Mouse (Mus musculus): ENCODE results near the gene Slc25a33. TPM values are rescaled to one million over a fixed set of nuclear protein-coding genes. Genes with fewer than 3 reads are reported as not detected.
A peak's percentile ranks its signal among the peaks of the same experiment; 100 is the strongest.

The Slc25a33 gene
- total and polyA plus RNA-seq, 2 experiments: 12.7 to 14.3 TPM

DNA sequence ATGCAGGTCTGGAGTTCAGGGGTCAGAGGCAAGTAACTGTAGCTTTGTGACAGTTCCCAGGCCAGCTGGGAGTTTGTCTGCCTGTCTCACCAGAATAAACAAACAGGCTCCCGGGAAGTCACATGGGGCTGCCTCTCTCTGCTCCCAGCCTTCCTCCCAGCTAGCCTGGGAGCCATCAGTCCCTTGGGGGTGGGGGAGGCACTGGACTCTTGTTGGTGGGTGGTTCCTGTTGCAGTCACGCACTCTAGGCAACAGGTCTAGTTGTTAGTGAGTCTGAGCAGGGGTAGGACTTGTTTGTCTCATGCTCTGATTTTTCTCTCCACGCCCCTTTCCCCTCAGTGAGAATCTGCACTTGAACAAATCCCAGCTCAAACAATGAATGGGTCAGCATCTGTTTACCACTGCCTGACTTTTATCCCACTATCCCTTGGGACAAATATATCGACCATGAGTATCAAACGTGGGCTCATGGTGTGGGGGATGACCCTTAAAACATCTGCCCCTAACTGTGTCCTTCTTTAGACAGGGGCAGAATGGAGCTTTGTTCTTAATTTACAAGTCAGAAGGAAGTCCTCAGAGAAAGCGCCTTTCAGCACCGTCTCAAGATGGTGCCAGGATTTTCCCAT, 24.7 kb upstream of the Slc25a33 start:
- Histone ChIP-seq H3K9ac (ENCODE audit: low read depth, low read length) (peak overlapping the region; percentile 10; the same call in 1 of the 2 replicates), H3K27me3 (ENCODE audit: control insufficient read depth, insufficient read depth, low read length) (no peaks in the 10 kb centered on the region), H3K4me3 (ENCODE audit: insufficient read depth, low read depth, low read length) (no peak overlapping the region), H3K4me1 (ENCODE audit: control insufficient read depth, insufficient read depth, low read length) (peaks cover 35% of the 10 kb centered on the region), H3K79me2 (ENCODE audit: control insufficient read depth, insufficient read depth, low read length) (no peaks in the 10 kb centered on the region), H3K36me3 (ENCODE audit: control insufficient read depth, insufficient read depth, low read length) (no peaks in the 10 kb centered on the region), H3K27ac (replicated peaks; ENCODE audit: insufficient read depth, low read depth, low read length) (peak overlapping the region; percentile 95)
- no peak for TF ChIP-seq CTCF (IDR thresholded peaks at IDR 0.05; ENCODE audit: low read depth, low read length)
- TF ChIP-seq POLR2A (IDR thresholded peaks at IDR 0.05; ENCODE audit: extremely low read depth, insufficient read depth, low read length): no peak
- 23% methylated on average over 7 of the region's 7 CpGs for WGBS
- peak; percentile 89 for DNase-seq (ENCODE audit: extremely low read depth, low read depth, low spot score)

DNA sequence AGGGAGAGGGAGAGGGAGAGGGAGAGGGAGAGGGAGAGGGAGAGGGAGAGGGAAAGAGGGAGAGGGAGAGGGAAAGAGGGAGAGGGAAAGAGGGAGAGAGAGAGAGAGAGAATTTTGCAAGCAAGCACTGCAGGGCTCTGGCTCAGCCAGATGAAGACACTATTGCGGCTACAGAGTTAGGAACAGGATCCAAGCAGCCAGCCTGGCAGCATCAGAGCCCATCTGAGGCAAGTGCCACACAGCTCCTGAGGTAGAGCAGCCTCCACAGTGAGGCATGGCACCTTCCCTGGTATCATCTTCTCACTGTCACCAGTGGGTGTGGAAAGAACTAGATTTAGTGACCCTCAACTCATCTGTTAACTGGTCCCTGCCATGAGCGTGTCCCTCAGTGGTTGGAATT, 24.0 kb upstream of the Slc25a33 start:
- Histone ChIP-seq H3K79me2 (ENCODE audit: control insufficient read depth, insufficient read depth, low read length) (no peaks in the 10 kb centered on the region), H3K27me3 (ENCODE audit: control insufficient read depth, insufficient read depth, low read length) (no peaks in the 10 kb centered on the region), H3K9ac (ENCODE audit: low read depth, low read length) (peak overlapping the region; percentile 11), H3K4me3 (ENCODE audit: insufficient read depth, low read depth, low read length) (no peak overlapping the region), H3K27ac (replicated peaks; ENCODE audit: insufficient read depth, low read depth, low read length) (peak overlapping the region; percentile 95), H3K4me1 (ENCODE audit: control insufficient read depth, insufficient read depth, low read length) (peaks cover 37% of the 10 kb centered on the region), H3K36me3 (ENCODE audit: control insufficient read depth, insufficient read depth, low read length) (no peaks in the 10 kb centered on the region)
- no peak for DNase-seq (ENCODE audit: extremely low read depth, low read depth, low spot score)
- WGBS: 17% methylated on average over 2 of the region's 2 CpGs
- no peak for TF ChIP-seq POLR2A (IDR thresholded peaks at IDR 0.05; ENCODE audit: extremely low read depth, insufficient read depth, low read length)

DNA sequence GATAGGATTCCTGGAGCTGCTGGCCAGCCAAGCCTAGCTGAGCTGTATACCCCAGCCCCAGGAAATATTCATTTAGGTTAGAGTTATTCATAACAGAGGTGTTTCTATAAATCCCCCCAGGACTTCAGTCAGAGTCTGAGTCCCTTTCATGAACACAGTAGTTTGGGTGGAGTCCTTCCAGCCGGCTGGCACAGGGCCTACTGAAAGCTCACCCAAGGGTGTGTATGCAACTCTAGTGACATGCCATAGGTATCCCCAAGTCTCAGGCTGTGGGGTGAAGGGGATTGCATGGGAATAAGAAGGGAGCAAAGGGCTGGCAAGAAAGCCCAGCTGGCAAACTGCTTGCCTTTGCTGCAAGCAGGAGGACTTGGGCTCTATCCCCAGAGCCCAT, 23.1 kb upstream of the Slc25a33 start:
- Histone ChIP-seq H3K79me2 (ENCODE audit: control insufficient read depth, insufficient read depth, low read length) (no peaks in the 10 kb centered on the region), H3K36me3 (ENCODE audit: control insufficient read depth, insufficient read depth, low read length) (no peaks in the 10 kb centered on the region), H3K4me3 (ENCODE audit: insufficient read depth, low read depth, low read length) (no peak overlapping the region), H3K27ac (replicated peaks; ENCODE audit: insufficient read depth, low read depth, low read length) (peak overlapping the region; percentile 81), H3K27me3 (ENCODE audit: control insufficient read depth, insufficient read depth, low read length) (no peaks in the 10 kb centered on the region), H3K4me1 (ENCODE audit: control insufficient read depth, insufficient read depth, low read length) (peaks cover 40% of the 10 kb centered on the region), H3K9ac (ENCODE audit: low read depth, low read length) (peak overlapping the region; percentile 25; the same call in 1 of the 2 replicates)
- DNase-seq (ENCODE audit: extremely low read depth, low read depth, low spot score): peak; percentile 73
- TF ChIP-seq POLR2A (IDR thresholded peaks at IDR 0.05; ENCODE audit: extremely low read depth, insufficient read depth, low read length) (no peak), CTCF (IDR thresholded peaks at IDR 0.05; ENCODE audit: low read depth, low read length) (no peak)
- 32% methylated on average over 1 of the region's 1 CpGs for WGBS

DNA sequence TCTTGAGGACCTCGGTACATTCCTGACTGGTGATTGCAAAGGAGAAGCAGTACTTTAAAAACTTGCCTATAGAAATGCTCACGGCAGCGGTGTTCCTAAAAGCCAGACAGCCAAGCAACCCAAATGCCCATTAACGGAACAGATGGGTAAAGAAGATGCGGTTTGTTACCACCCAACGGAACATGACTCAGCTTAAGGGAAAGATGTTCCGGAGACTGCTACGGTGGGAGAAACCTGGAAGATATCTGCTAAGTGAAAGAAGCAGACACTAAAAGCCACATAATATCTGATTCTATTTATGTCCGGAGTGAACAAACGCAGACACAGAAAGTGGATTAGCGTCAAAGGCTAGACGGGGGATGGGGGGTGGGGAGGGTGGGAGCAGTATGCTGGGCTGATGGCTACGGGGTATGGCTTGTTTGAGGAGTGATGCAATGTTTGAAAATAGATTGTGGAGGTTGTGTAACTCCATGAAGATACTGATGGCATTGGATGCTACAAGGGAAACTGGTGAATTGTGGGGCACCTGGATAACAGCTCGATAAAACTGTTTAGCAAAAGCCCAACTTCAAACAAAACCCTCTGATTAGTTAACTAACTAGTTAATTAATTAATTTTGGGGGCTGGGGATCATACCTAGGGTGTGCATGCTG, 22.6 kb upstream of the Slc25a33 start:
- Histone ChIP-seq H3K4me3 (ENCODE audit: insufficient read depth, low read depth, low read length) (no peak overlapping the region), H3K4me1 (ENCODE audit: control insufficient read depth, insufficient read depth, low read length) (peaks cover 42% of the 10 kb centered on the region), H3K27ac (replicated peaks; ENCODE audit: insufficient read depth, low read depth, low read length) (peak overlapping the region; percentile 86), H3K27me3 (ENCODE audit: control insufficient read depth, insufficient read depth, low read length) (no peaks in the 10 kb centered on the region), H3K79me2 (ENCODE audit: control insufficient read depth, insufficient read depth, low read length) (no peaks in the 10 kb centered on the region), H3K9ac (ENCODE audit: low read depth, low read length) (peak overlapping the region; percentile 39; the same call in 1 of the 2 replicates), H3K36me3 (ENCODE audit: control insufficient read depth, insufficient read depth, low read length) (no peaks in the 10 kb centered on the region)
- 24% methylated on average over 14 of the region's 14 CpGs for WGBS
- peak; percentile 98 for DNase-seq (ENCODE audit: extremely low read depth, low read depth, low spot score)
- TF ChIP-seq POLR2A (IDR thresholded peaks at IDR 0.05; ENCODE audit: extremely low read depth, insufficient read depth, low read length) (no peak), CTCF (IDR thresholded peaks at IDR 0.05; ENCODE audit: low read depth, low read length) (no peak)

DNA sequence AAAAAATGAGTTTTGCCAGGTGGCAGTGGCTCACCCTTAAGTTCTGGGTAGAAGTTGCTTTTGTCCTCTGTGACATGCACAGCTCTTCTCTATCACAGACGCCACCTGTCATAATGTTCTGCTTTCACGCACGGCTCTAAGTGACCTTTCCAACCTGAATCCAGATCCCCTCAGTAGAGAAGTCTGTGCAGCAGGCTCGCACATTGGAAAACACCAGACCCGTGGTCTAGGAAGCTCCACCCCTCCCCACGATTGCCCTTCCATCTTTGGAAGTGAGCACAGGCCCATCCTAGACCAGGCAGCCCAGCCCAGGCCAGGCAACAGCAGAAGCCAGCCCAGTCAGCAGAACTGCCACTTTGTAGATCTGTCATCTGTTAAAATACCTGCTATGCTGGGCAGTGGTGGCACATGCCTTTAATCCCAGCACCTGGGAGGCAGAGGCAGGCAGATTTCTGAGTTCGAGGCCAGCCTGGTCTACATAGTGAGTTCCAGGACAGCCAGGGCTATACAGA, 20.9 kb upstream of the Slc25a33 start:
- Histone ChIP-seq H3K79me2 (ENCODE audit: control insufficient read depth, insufficient read depth, low read length) (no peaks in the 10 kb centered on the region), H3K27me3 (ENCODE audit: control insufficient read depth, insufficient read depth, low read length) (no peaks in the 10 kb centered on the region), H3K27ac (replicated peaks; ENCODE audit: insufficient read depth, low read depth, low read length) (peak overlapping the region; percentile 60), H3K4me3 (ENCODE audit: insufficient read depth, low read depth, low read length) (no peak overlapping the region), H3K36me3 (ENCODE audit: control insufficient read depth, insufficient read depth, low read length) (no peaks in the 10 kb centered on the region), H3K9ac (ENCODE audit: low read depth, low read length) (no peak overlapping the region), H3K4me1 (ENCODE audit: control insufficient read depth, insufficient read depth, low read length) (peaks cover 47% of the 10 kb centered on the region)
- DNase-seq (ENCODE audit: extremely low read depth, low read depth, low spot score): no peak
- TF ChIP-seq POLR2A (IDR thresholded peaks at IDR 0.05; ENCODE audit: extremely low read depth, insufficient read depth, low read length) (no peak), CTCF (IDR thresholded peaks at IDR 0.05; ENCODE audit: low read depth, low read length) (no peak)
- 69% methylated on average over 7 of the region's 7 CpGs for WGBS

DNA sequence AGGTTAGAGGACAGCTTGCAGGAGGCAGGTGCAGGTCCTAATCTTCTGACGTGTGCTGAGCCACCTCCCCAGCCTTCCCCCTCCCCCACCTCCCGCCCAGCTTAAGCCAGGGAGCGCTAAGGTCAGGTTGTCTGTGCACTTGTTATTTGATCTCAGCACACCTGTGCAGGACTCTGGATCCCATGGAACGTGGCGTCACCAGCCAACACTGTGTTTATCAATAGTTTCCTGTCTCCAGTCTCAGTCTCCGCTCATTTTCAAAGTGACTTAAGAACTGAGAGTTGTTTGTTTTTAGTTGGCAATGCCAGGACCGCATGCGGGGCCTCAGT, 19.9 kb upstream of the Slc25a33 start:
- no peak for TF ChIP-seq CTCF (IDR thresholded peaks at IDR 0.05; ENCODE audit: low read depth, low read length)
- TF ChIP-seq POLR2A (IDR thresholded peaks at IDR 0.05; ENCODE audit: extremely low read depth, insufficient read depth, low read length): no peak
- H3K79me2 ChIP-seq (ENCODE audit: control insufficient read depth, insufficient read depth, low read length): no peaks in the 10 kb centered on the region
- peak; percentile 99 for DNase-seq (ENCODE audit: extremely low read depth, low read depth, low spot score)
- 18% methylated on average over 7 of the region's 8 CpGs for WGBS
- H3K4me3 ChIP-seq (ENCODE audit: insufficient read depth, low read depth, low read length): no peak overlapping the region
- H3K27me3 ChIP-seq (ENCODE audit: control insufficient read depth, insufficient read depth, low read length): no peaks in the 10 kb centered on the region
- no peak overlapping the region for H3K9ac ChIP-seq (ENCODE audit: low read depth, low read length)
- H3K27ac ChIP-seq (replicated peaks; ENCODE audit: insufficient read depth, low read depth, low read length): peak overlapping the region; percentile 60
- peaks cover 50% of the 10 kb centered on the region for H3K4me1 ChIP-seq (ENCODE audit: control insufficient read depth, insufficient read depth, low read length)
- no peaks in the 10 kb centered on the region for H3K36me3 ChIP-seq (ENCODE audit: control insufficient read depth, insufficient read depth, low read length)
